Mouse (Mus musculus) liver, adult 2 months (tissue): ENCODE measurements at regions not wholly inside any gene's neighbourhood (a gene's known extent, or its start where the extent isn't known, plus 50 kb on each side); places are given as distances from the start of the nearest gene placed in this dataset.
"Not testable (repeated sequence)": the region's sequence is repeated elsewhere in the genome, so short reads cannot be mapped to it uniquely, and the experiment has no call there.

ENCODE experiments used
- CTCF ChIP-seq: fragments of 200-500 bp; IDR thresholded peaks from 2 replicates; pipeline ENCODE4 v1.5.1; 2011; ENCODE audit warnings: low read depth, low read length, control low read depth
- POLR2A ChIP-seq: fragments of 200-500 bp; IDR thresholded peaks from 2 replicates; pipeline ENCODE4 v1.6.1; 2011; ENCODE audit warnings: low read length, control low read depth; ENCODE audit not compliant: insufficient read depth; ENCODE audit errors: extremely low read depth

GRCm38 (mm10) chr5:23362412-23362811 is 71.8 kb upstream of the Kmt2e start:
- not testable (repeated sequence) for TF ChIP-seq CTCF, POLR2A
